Mouse (Mus musculus) CD4-positive naive resting alpha-beta T cell, adult 57 days (primary cell): ENCODE measurements around the gene Cybc1. TPM values are rescaled to one million over a fixed set of nuclear protein-coding genes. Genes with fewer than 3 reads are reported as not detected.

ENCODE experiments used
- total RNA-seq: library from RNA; stranded (reverse); gene quantifications from one replicate; pipeline ENCODE4 v1.2.4, GENCODE M21; 2023

The Cybc1 gene
- total RNA-seq = 56.5 TPM

DNA sequence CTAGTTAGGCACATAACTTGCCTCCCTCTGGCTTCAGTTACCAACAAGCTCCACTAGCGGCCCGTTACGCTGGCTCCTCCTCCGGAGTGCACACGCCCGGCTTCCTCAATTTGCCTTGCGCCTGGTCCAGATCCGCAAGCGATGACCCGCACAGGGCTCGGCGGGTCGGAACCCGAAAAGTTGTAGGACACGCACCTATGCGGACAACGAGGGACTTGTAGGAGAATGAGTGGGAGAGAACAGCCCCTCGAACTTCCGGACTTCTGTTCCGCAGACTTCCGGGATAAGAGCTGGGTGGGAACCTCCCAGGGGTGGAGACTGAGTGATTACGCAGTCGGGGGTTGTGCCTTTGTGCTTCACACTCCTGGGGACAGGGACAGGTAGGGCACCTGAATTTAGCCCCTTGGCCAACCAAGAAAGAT lies at the start of gene Cybc1:
Gene Cybc1, minus strand, starts transcription at position 305 of the 422 bp plus-strand sequence.

DNA sequence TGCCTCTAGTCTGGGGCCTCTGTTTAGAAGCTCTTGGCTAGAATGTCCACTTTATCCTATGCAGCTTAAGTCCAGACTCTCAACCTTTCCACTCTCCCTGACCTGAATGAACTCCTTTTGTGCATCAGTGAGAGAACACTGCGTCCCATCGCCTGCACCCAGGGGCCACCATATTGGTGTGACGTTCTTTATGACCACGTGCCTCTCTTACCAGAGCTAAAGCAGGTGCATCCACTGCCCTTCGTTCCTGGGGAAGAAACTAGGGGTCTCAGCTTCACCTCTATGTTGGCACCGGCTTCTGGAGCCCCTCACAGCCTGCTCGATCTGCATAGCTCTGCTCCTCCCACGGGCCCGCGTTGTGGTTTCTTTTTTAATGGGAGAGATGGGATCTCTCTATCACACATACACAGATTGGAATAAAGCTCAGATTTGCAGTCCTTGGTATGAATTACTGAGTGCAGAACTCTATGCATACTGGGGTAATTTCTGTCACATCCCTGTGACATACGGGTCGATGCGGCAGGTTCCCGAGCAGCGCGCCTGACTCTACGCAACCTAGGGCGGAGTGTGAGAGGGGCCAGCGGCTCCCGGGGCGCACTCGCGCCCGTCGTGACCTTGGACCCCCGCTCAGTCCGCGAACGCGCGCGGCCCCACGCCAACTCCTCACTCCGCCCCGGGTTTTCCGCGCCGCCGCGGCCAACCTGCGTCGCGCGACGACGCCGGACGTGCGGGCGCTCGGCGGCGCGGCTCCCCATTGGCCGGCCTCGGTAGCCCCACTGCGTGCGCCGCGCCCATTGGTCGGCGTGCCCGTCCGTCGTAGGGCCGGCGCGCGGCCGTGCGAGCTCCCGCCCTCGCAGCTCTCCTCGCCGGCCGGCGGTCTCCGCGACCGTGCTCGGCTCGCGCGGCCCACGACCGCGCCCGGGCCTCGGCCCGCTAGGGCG lies 30.3 kb upstream of the Cybc1 start, which contains the start of gene Foxk2:
Gene Foxk2, plus strand, starts transcription at position 831 of the 941 bp plus-strand sequence.

DNA sequence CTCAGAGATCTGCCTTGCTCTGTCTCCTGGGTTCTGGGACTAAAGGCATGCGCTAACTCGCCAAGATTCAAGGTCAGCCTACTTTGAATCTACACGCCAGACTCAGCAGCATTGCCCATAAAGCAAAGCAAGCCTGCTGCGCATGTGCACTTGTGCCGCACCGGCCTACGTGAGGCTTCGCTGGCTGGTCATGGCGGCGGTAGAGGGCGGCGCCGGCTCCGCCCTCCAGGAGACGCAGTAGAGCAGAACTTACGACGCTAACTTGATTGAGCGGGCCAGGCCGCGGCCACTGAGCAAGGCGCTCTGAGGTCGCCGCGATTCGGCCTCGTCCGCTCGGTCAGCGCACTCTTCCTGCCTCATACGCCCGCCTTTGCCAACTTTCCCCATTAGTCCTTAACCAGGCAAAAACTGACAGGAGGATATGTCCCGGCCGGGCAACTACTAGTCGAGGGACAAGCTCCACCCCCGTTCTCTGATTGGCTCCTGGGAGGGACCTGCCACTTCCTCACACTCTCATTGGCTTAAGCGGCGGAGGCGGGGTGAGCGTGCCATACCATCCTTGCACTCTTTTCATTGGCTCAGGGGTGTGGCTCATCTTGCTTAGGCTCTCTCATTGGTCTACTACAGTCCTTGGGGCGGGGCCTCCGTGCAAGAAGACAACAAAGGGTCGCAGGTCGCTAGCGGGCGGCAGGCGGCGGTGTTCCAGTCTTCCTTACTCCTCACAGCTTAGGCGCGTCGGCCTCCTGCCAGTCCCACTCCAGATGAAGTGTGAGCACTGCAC lies 7.6 kb upstream of the Cybc1 start, which contains the start of gene Narf:
Gene Narf, plus strand, starts transcription at position 690 of the 781 bp plus-strand sequence.

DNA sequence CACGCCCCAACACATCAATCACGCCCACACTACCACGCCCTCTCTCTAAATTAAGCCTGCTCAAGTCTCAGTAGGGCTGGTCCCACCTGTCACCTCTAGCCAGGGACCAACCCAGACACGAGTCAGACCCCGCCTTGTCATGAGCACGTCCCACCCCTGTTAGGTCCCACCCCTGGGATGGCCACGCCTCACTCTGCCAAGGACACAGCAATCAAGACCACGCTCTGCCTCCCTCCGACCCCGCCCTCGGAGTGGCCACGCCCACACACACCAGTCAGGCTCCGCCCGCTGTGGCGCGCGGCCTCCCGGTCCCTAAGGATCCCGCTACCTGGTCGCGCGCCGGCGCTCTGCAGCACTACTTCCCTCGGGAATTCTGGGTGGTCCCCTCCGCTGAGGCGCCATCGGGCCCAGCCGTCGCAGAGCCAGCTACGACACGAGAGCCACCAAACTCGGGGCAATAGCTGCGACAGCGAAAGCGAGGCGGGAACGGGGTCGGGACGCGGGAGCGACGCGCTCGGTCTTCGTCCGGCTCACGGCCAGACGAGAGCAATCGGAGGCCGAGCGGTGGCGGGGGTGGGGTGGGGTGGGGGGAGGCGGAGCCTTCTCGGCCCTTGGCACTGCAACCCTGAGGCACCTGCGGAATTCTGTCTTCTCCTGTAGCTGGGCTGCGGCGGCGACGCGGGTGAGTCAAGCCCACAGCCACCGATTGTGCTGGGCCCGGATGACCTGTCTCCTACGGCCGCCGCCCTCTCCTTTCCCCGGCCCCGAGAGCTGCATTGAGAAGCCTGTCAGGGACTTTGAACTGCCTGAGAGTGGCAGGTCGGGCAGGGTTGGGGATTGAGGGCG lies 24.7 kb downstream of the Cybc1 start, which contains the start of the genes Hexdc and Ogfod3:
Gene Hexdc, plus strand, starts transcription at position 273 of the 846 bp plus-strand sequence.
Gene Ogfod3, minus strand, starts transcription at position 551 of the 846 bp plus-strand sequence.

Other genes starting within 250 kb of the Cybc1 start
- gene Csnk1d, start 238.0 kb downstream of the Cybc1 start, total RNA-seq = 166 TPM
- gene Cd7, start 189.9 kb downstream of the Cybc1 start, total RNA-seq = 149 TPM
- not detected for gene Sectm1b, start 165.8 kb downstream of the Cybc1 start, total RNA-seq
- gene Sectm1a, start 148.1 kb downstream of the Cybc1 start, total RNA-seq = not detected
- not detected for gene Tex19.2, start 110.6 kb downstream of the Cybc1 start, total RNA-seq
- not detected for gene Tex19.1, start 83.2 kb downstream of the Cybc1 start, total RNA-seq
- gene Uts2r, start 69.1 kb downstream of the Cybc1 start, total RNA-seq = not detected
- 11.3 TPM for gene Hexdc, start 24.9 kb downstream of the Cybc1 start, total RNA-seq
- 3.7 TPM for gene Ogfod3, start 24.6 kb downstream of the Cybc1 start, total RNA-seq
- 30.7 TPM for gene Narf, start 7.9 kb upstream of the Cybc1 start, total RNA-seq
- gene Foxk2, start 30.7 kb upstream of the Cybc1 start, total RNA-seq = 39.0 TPM
- gene Wdr45b, start 125.1 kb upstream of the Cybc1 start, total RNA-seq = 56.3 TPM
- gene Rab40b, start 158.9 kb upstream of the Cybc1 start, total RNA-seq = not detected
- gene Fn3krp, start 192.1 kb upstream of the Cybc1 start, total RNA-seq = 5.7 TPM
- gene Fn3k, start 205.6 kb upstream of the Cybc1 start, total RNA-seq = 0.30 TPM
- 38.8 TPM for gene Tbcd, start 222.6 kb upstream of the Cybc1 start, total RNA-seq